Mouse (Mus musculus): Measurements from ENCODE around the gene Inpp5b. TPM values are rescaled to one million over a fixed set of nuclear protein-coding genes. Genes with fewer than 3 reads are reported as not detected.

Gene Inpp5b
- polyA plus RNA-seq, 1 experiment from 2014 or later = 26.4 TPM

DNA sequence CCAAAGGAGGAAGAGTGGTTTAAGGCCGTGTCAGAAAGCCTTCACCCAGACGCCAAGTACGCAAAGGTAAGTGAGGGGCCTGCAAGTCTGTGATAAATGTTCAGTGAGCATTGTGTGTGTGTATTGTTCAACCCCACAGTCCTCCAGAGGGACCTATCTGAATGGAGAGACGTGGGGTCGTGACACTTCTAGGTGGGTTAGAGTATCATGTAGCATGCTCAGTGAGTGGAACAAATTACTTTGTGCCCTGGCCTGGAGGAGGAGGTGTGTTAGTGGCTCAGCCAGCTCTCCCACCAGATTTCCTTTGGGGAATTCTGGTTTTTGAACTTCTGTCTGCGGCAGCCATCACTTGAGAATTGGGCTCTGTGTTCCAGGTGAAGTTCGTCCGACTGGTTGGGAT is 42.3 kb downstream of the Inpp5b start:
- Histone ChIP-seq H3K4me2 (ENCODE audit: low read length) (no peak overlapping the region), H3K27me3 (ENCODE audit: control insufficient read depth, insufficient read depth, low read length) (no peaks in the 10 kb centered on the region), H3K4me3 (replicated peaks; ENCODE audit: low read depth, low read length) (no peak overlapping the region), H3K27ac (replicated peaks; ENCODE audit: low read depth, low read length) (no peak overlapping the region), H3K4me1 (ENCODE audit: control insufficient read depth, insufficient read depth, low read length) (no peaks in the 10 kb centered on the region), H3K9ac (replicated peaks; ENCODE audit: low read length) (no peak overlapping the region), H3K36me3 (ENCODE audit: control insufficient read depth, insufficient read depth, low read length) (peaks cover 85% of the 10 kb centered on the region), H3K9me3 (ENCODE audit: control insufficient read depth, low read length) (no peaks in the 10 kb centered on the region)
- WGBS = 90% methylated on average over 8 of the region's 8 CpGs
- DNase-seq = no peak
- no peak for ATAC-seq (ENCODE audit: low FRiP score, low TSS enrichment)

- WGBS = 87% methylated on average over 4 of the region's 4 CpGs
- Histone ChIP-seq H3K27me3 (ENCODE audit: control insufficient read depth, insufficient read depth, low read length) (no peaks in the 10 kb centered on the region), H3K36me3 (ENCODE audit: control insufficient read depth, insufficient read depth, low read length) (peaks cover 87% of the 10 kb centered on the region), H3K9ac (replicated peaks; ENCODE audit: low read length) (no peak overlapping the region), H3K27ac (replicated peaks; ENCODE audit: low read depth, low read length) (no peak overlapping the region), H3K4me2 (ENCODE audit: low read length) (no peak overlapping the region), H3K4me3 (replicated peaks; ENCODE audit: low read depth, low read length) (no peak overlapping the region), H3K9me3 (ENCODE audit: control insufficient read depth, low read length) (no peaks in the 10 kb centered on the region), H3K4me1 (ENCODE audit: control insufficient read depth, insufficient read depth, low read length) (no peaks in the 10 kb centered on the region)
- DNase-seq (no peak), ATAC-seq (ENCODE audit: low FRiP score, low TSS enrichment) (no peak)
Measured at GRCm38 (mm10) chr4:124790013-124790412, 48.4 kb downstream of the Inpp5b start.

DNA sequence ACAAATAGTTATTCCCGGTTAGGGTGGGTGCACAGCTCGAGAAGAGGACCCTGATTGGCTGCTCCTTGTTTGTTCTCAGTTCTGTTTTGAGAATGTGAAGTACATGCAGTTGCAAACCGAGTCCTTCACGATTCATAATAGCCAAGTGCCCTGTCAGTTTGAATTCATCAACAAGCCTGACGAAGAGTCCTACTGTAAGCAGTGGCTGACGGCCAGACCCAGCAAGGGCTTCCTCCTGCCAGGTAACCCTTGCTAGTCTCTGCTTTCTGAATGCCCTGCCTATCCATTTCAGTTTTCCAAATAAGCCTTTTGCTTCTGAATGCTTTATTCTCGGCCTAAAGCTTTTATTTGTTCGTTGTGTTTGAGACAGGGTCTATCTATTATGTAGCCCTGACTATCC is 50.5 kb downstream of the Inpp5b start:
- H3K27me3 ChIP-seq (ENCODE audit: control insufficient read depth, insufficient read depth, low read length) = no peaks in the 10 kb centered on the region
- H3K27ac ChIP-seq (replicated peaks; ENCODE audit: low read depth, low read length) = no peak overlapping the region
- peaks cover 78% of the 10 kb centered on the region for H3K36me3 ChIP-seq (ENCODE audit: control insufficient read depth, insufficient read depth, low read length)
- ATAC-seq (ENCODE audit: low FRiP score, low TSS enrichment) = no peak
- no peaks in the 10 kb centered on the region for H3K9me3 ChIP-seq (ENCODE audit: control insufficient read depth, low read length)
- no peak overlapping the region for H3K4me3 ChIP-seq (replicated peaks; ENCODE audit: low read depth, low read length)
- no peak overlapping the region for H3K9ac ChIP-seq (replicated peaks; ENCODE audit: low read length)
- no peaks in the 10 kb centered on the region for H3K4me1 ChIP-seq (ENCODE audit: control insufficient read depth, insufficient read depth, low read length)
- no peak for DNase-seq
- 87% methylated on average over 8 of the region's 8 CpGs for whole genome bisulfite sequencing
- H3K4me2 ChIP-seq (ENCODE audit: low read length) = no peak overlapping the region

DNA sequence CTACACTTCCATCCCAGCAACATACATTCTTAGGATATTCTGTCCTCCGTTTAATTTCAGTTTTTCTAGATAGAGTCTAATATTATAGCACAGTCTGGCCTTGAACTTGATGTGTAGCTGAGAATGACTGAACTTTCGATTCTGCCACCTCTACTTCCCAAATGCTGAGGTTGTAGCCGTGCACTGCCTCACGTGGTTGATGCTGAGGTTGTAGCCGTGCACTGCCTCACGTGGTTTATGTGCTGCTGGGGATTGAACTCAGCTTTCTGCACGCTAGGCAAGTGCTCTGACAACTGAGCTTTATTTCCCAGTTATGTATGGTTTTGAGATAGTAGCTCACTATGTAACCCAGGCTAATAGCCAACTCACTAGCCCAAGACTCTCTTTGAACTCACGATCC is 54.5 kb downstream of the Inpp5b start:
- no peak overlapping the region for H3K4me2 ChIP-seq (ENCODE audit: low read length)
- no peak overlapping the region for H3K4me3 ChIP-seq (replicated peaks; ENCODE audit: low read depth, low read length)
- no peak for DNase-seq
- no peaks in the 10 kb centered on the region for H3K27me3 ChIP-seq (ENCODE audit: control insufficient read depth, insufficient read depth, low read length)
- ATAC-seq (ENCODE audit: low FRiP score, low TSS enrichment) = no peak
- H3K9me3 ChIP-seq (ENCODE audit: control insufficient read depth, low read length) = no peaks in the 10 kb centered on the region
- H3K4me1 ChIP-seq (ENCODE audit: control insufficient read depth, insufficient read depth, low read length) = no peaks in the 10 kb centered on the region
- peaks cover 71% of the 10 kb centered on the region for H3K36me3 ChIP-seq (ENCODE audit: control insufficient read depth, insufficient read depth, low read length)
- WGBS = 92% methylated on average over 8 of the region's 8 CpGs
- no peak overlapping the region for H3K27ac ChIP-seq (replicated peaks; ENCODE audit: low read depth, low read length)
- H3K9ac ChIP-seq (replicated peaks; ENCODE audit: low read length) = no peak overlapping the region

GRCm38 (mm10) chr4:124796913-124797312 is 55.3 kb downstream of the Inpp5b start:
- no peaks in the 10 kb centered on the region for H3K9me3 ChIP-seq (ENCODE audit: control insufficient read depth, low read length)
- H3K36me3 ChIP-seq (ENCODE audit: control insufficient read depth, insufficient read depth, low read length) = peaks cover 63% of the 10 kb centered on the region
- no peaks in the 10 kb centered on the region for H3K27me3 ChIP-seq (ENCODE audit: control insufficient read depth, insufficient read depth, low read length)
- ATAC-seq (ENCODE audit: low FRiP score, low TSS enrichment) (no peak), DNase-seq (no peak)
- no peak overlapping the region for H3K4me3 ChIP-seq (replicated peaks; ENCODE audit: low read depth, low read length)
- 94% methylated on average over 2 of the region's 2 CpGs for WGBS
- H3K9ac ChIP-seq (replicated peaks; ENCODE audit: low read length) = no peak overlapping the region
- H3K4me1 ChIP-seq (ENCODE audit: control insufficient read depth, insufficient read depth, low read length) = 0 out of 2 replicates have a peak, but pooled peaks cover 3% of the 10 kb centered on the region
- no peak overlapping the region for H3K4me2 ChIP-seq (ENCODE audit: low read length)
- no peak overlapping the region for H3K27ac ChIP-seq (replicated peaks; ENCODE audit: low read depth, low read length)

GRCm38 (mm10) chr4:124801552-124802308 is 60.1 kb downstream of the Inpp5b start, which contains the start of gene Mtf1:
TSS of gene Mtf1 (plus strand) at chr4:124802104.
- no peaks in the 10 kb centered on the region for H3K27me3 ChIP-seq (ENCODE audit: control insufficient read depth, insufficient read depth, low read length)

GRCm38 (mm10) chr4:124802309-124803260 is 60.9 kb downstream of the Inpp5b start:
- peaks cover 11% of the 10 kb centered on the region for H3K4me1 ChIP-seq (ENCODE audit: control insufficient read depth, insufficient read depth, low read length)
- peaks cover 50% of the 10 kb centered on the region for H3K36me3 ChIP-seq (ENCODE audit: control insufficient read depth, insufficient read depth, low read length)
- H3K9me3 ChIP-seq (ENCODE audit: control insufficient read depth, low read length) = no peaks in the 10 kb centered on the region
- peak overlapping the region; percentile 88 for H3K4me3 ChIP-seq (replicated peaks; ENCODE audit: low read depth, low read length)
- H3K27me3 ChIP-seq (ENCODE audit: control insufficient read depth, insufficient read depth, low read length) = no peaks in the 10 kb centered on the region
- ATAC-seq (ENCODE audit: low FRiP score, low TSS enrichment) (peak; percentile 99), DNase-seq (peak; percentile 98)
- WGBS = 2% methylated on average over 52 of the region's 53 CpGs
- peak overlapping the region; percentile 86 for H3K9ac ChIP-seq (replicated peaks; ENCODE audit: low read length)
- H3K4me2 ChIP-seq (ENCODE audit: low read length) = peak overlapping the region; percentile 90
- H3K27ac ChIP-seq (replicated peaks; ENCODE audit: low read depth, low read length) = peak overlapping the region; percentile 94

More at GRCm38 (mm10) chr4:124801552-124802308, 60.1 kb downstream of the Inpp5b start, which contains the start of gene Mtf1:
- H3K36me3 ChIP-seq (ENCODE audit: control insufficient read depth, insufficient read depth, low read length) = peaks cover 43% of the 10 kb centered on the region
- peak; percentile 81 for ATAC-seq (ENCODE audit: low FRiP score, low TSS enrichment)
- peak within 1 kb of the TSS; percentile 88 for H3K4me3 ChIP-seq (replicated peaks; ENCODE audit: low read depth, low read length)
- peak; percentile 97 for DNase-seq
- peaks cover 11% of the 10 kb centered on the region for H3K4me1 ChIP-seq (ENCODE audit: control insufficient read depth, insufficient read depth, low read length)
- H3K4me2 ChIP-seq (ENCODE audit: low read length) = peak within 1 kb of the TSS; percentile 90
- WGBS = 2% methylated on average over 21 of the region's 21 CpGs
- H3K9me3 ChIP-seq (ENCODE audit: control insufficient read depth, low read length) = no peaks in the 10 kb centered on the region
- H3K9ac ChIP-seq (replicated peaks; ENCODE audit: low read length) = peak within 1 kb of the TSS; percentile 86
- H3K27ac ChIP-seq (replicated peaks; ENCODE audit: low read depth, low read length) = peak within 1 kb of the TSS; percentile 94

DNA sequence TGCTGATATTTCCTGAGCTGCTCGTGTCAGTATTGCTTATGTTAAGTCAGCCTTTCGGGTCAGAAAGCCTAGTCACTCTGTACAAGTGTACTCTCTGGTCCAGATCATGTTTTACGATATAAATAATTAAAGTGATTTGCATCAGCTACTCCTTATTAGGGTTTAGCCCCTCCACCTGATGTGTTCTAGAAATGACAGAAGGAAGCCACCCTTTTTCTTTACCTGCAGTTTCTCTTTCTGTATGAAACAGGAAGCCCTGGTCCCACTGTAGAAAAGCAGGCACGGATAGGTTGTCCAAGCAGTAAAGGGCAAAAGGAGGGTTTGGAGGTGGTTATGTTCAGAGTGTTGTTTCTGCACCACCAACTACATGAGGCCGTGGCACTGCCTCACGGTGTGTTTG is 61.8 kb downstream of the Inpp5b start:
- H3K9ac ChIP-seq (replicated peaks; ENCODE audit: low read length) = peak overlapping the region; percentile 86
- H3K4me2 ChIP-seq (ENCODE audit: low read length) = peak overlapping the region; percentile 90
- H3K27me3 ChIP-seq (ENCODE audit: control insufficient read depth, insufficient read depth, low read length) = no peaks in the 10 kb centered on the region
- DNase-seq (no peak), ATAC-seq (ENCODE audit: low FRiP score, low TSS enrichment) (no peak)
- H3K4me3 ChIP-seq (replicated peaks; ENCODE audit: low read depth, low read length) = peak overlapping the region; percentile 88
- no peak overlapping the region for H3K27ac ChIP-seq (replicated peaks; ENCODE audit: low read depth, low read length)
- H3K36me3 ChIP-seq (ENCODE audit: control insufficient read depth, insufficient read depth, low read length) = peaks cover 50% of the 10 kb centered on the region
- no peaks in the 10 kb centered on the region for H3K9me3 ChIP-seq (ENCODE audit: control insufficient read depth, low read length)
- H3K4me1 ChIP-seq (ENCODE audit: control insufficient read depth, insufficient read depth, low read length) = peaks cover 11% of the 10 kb centered on the region
- 78% methylated on average over 6 of the region's 6 CpGs for WGBS
